Mouse (Mus musculus) adrenal gland (tissue): Measurements from ENCODE around the gene Med23.

Source experiments
- intact Hi-C: fragments of 180-260 bp; cut with DNase I; formaldehyde crosslinking; loops from one replicate; pipeline ENCODE4 v1.15.1; 2025
- microRNA-seq, 2 experiments: library from miRNA; unstranded; fragments of <30 nt; microRNA quantifications; one replicate each; pipeline ENCODE4; 2019

Gene Med23

DNA sequence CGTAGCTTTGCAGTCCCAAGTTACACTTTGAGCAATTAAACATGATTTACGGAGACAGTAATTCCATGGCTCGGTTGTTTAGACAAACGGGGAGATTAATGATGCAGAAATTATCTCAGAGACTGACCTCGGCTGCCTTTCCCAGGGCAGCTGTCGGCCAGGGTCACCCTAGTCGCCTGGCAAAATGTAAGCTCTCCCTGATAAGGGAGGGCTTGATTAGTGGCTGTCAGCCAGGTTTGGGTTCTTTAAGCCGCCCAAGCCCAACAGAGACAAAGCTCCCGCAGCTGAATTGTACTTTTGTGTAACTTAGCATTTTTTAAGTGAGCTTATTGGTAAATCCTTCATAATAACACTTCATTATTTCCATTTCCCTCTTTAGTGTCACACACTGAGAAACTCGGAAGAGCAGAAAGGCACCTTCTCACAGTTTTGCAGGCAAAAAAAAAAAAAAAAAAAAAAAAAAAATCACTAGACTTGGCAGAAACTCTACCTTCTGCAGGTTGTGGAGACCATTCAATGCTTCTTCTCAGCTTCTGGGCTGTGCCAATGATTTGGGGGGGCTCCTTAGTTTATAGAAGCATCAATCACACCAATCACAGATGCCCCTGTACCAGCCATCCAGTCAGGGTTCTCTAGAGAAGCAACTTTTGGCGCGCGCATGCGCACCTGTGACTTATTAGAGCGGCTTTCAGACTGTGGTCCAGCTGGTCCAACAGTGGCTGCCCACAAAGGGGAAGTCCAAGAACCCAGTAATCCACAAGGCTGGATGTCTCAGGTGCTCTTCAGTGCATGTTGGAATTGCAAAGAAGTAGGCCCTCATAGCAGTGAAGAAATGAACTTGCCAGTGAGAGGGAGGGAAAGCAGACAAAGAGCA lies 89.5 kb downstream of the Med23 start:
- intact Hi-C loops: no loop called here

DNA sequence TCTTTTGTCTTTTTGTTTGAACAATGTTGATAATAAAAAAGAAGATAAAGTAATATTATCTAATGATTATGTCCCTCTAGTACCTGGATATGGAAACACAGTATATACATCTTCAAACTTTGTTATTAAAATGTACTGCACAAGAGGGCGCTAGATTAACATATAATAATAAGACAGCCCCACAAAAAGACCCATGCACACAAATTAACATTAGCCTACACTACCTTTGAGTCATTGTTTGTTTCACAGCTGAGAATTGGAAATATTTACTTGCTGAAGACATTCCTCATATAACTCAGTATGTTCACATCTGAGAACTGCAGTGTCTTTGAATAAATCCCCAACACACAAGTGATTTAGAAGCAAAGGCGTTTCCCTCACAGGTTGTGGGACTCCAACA lies 91.3 kb downstream of the Med23 start:
- intact Hi-C loops: loop anchor here (2.0 to 5.0 kb wide), 2 partner anchors 201 to 258 kb away; no protein-coding TSS in a partner anchor

- intact Hi-C loops: loop anchor here (2.0 to 5.0 kb wide), 2 partner anchors 200 to 257 kb away; no protein-coding TSS in a partner anchor
Observed at GRCm38 (mm10) chr10:24961889-24962288, 92.1 kb downstream of the Med23 start.

Small RNAs within 50 kb of the gene (microRNA-seq; reads per million reads assigned to microRNA genes)
- 0 to 0.23 reads per million in 2 experiments for gene Mir6905
